Mouse (Mus musculus): ENCODE results near the gene Gpc6.
A peak's percentile ranks its signal among the peaks of the same experiment; 100 is the strongest.

Gene Gpc6

GRCm38 (mm10) chr14:116947939-116948591 lies 22.9 kb downstream of the Gpc6 start:
- DNase-seq (ENCODE audit: low spot score): no peak

GRCm38 (mm10) chr14:116957154-116957553 lies 32.0 kb downstream of the Gpc6 start:
- no peak for DNase-seq (ENCODE audit: low spot score)

DNA sequence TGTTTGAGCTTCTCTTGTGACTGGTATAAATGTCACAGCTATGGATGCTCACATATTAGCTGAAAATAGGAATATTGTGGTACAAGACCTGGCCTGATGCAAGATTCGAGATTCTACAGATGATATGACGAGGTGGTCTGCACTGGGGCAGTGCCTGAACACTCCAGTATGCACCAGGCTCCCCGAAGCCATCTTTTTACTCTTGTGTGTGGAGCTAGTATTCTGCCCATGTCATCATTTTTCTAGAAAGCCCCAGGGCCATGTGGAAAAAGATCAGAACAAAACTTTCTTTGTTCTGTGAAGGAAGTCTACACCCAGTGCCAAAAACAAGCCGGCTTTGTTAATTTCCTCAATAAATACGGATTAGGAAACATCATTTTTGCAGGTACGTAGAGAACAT lies 39.7 kb downstream of the Gpc6 start:
- DNase-seq (ENCODE audit: low spot score): no peak

DNA sequence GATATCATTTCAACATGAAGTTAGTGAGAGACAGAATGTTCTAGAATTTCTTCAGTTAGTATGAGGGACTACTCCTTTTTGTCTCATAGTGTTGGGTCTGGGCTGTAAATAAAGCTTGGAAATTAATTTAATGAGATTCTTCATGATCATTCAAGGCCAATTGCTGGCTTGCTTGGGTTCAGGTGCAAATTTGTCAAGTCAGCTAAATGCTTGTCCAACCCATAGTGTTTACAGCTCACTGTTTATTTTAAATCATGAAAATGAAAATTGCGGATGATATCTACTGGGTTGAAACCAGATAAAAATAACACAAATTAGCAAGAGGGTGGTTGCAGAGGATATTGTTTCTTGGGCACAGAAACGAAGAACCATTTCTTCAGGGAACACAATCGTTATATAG lies 49.6 kb downstream of the Gpc6 start:
- no peak for DNase-seq (ENCODE audit: low spot score)

DNA sequence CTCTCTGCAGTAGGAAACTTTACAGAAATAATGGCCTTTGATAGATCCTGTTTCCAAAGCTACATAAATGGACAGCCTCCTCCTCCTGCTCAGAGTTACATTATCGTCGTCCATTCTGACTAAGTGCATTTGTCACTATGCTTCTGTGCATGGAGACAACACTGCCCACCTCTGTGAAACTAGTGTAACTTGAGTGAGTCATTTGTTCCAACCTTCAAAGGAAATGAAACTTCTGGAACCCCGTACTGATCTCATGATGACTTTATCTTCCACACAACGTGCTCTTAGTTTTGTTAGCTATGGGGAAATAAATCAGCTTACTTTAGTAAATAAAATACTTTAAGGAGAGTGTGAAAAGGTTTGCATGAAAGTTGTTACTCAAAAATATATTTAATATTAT lies 50.1 kb downstream of the Gpc6 start:
- no peak for DNase-seq (ENCODE audit: low spot score)

DNA sequence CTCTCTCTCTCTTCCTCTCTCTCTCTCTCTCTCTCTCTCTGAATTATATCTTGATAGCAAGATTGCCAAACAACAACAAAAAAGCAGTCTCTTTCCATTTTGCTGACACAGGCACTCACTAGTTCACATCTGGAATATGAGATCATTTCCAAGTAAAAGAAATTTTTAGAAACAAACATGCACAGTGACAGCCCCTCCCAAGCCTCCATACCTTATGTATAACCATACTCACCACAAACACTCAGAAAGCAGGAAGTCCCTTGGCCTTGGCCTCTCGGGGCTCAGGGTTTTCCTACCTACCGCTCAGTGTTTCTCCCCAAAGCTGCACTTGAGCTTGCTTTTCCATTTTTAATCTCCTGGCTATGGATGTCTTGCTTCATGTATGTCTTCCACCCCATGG lies 52.1 kb downstream of the Gpc6 start:
- no peak for DNase-seq (ENCODE audit: low spot score)

GRCm38 (mm10) chr14:116979714-116980382 lies 54.7 kb downstream of the Gpc6 start:
- DNase-seq (ENCODE audit: low spot score): no peak

GRCm38 (mm10) chr14:116981711-116982110 lies 56.6 kb downstream of the Gpc6 start:
- no peak for DNase-seq (ENCODE audit: low spot score)

DNA sequence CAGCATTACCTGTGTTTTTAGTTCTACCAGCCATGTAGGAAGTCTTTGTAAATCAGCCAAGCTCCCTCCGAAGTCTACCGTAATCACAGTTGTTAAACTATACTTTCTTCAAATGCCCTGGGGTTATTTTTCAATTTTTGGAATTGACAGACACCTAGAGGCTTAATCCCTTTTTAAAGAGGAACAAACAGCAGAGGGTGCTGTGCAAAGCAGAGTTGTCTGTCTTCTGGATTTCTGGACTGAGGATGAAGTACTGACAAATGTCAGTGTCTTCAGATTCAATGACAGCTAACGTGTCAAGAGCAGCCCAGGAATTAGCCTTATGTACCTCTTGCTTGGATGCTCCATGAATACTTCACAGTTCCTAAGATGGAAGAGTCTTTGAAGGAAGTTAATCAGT lies 62.2 kb downstream of the Gpc6 start:
- DNase-seq (ENCODE audit: low spot score): no peak

GRCm38 (mm10) chr14:117000376-117000775 lies 75.3 kb downstream of the Gpc6 start:
- DNase-seq (ENCODE audit: low spot score): no peak

DNA sequence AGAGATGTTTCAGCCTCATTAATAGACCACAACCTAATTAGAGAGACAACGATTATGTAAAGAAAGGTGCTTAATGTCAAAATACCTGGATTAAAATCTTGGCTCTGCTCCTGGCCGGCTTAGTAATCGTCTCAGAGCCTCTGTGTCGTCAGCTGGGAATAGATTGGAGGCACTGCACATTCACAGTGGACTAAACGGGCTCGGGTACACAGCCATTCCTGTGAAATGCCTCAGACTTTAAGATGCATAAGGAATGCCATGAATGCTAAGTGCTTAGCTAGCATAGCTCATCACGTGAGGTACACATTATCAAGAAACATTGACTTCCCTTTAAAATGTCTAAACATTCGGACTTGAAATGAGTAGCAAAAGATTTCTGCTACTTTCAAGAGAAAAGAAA lies 77.2 kb downstream of the Gpc6 start:
- no peak for DNase-seq (ENCODE audit: low spot score)

DNA sequence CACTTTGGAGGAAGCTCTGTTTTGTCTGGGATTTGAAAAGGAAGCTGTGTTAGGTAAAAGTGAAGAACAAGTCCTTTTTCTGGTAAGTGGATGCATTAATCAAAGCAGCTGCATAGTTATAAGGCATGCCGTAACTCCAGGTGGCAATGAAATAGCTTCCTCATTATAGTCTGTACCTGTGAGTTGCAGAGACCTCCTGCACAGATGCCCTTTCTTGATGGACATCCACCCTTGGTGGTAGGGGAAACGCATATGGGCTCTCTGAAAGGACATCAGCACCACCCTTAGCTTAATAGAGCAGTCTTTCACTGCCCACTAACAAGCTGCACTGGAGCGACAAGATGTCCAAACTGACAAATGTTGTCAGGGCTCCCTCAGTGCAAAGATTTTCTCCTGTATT lies 83.7 kb downstream of the Gpc6 start:
- peak; percentile 9 for DNase-seq (ENCODE audit: low spot score)

GRCm38 (mm10) chr14:117012969-117013368 lies 87.9 kb downstream of the Gpc6 start:
- no peak for DNase-seq (ENCODE audit: low spot score)

DNA sequence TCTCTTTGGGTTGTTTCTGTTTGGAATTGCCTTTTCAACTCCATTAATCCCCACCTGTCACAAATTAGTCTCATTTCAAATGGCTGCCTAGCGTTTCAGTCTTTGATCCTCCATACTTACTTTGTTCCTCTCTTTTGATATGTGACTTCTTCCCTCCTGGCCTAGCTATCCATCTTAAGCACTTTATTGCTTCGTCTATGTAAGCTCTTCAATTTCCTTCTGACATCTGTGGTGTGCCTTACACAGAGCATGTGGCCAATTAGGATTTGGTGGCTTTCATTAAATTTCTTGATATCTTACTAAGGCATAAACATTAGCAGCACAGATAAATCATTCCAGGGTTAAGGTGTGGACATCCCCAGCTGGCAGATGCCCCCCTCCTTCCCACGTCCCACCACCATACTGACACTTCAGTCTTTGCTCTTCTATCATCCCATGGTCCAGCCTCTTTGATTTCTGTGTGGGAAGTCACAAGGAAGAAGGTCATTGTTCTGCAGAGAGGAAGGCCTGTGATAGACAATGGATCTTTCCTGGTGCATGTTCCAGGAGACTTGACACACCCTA lies 88.5 kb downstream of the Gpc6 start:
- peak; percentile 25 for DNase-seq (ENCODE audit: low spot score)

GRCm38 (mm10) chr14:117015333-117015922 lies 90.3 kb downstream of the Gpc6 start:
- DNase-seq (ENCODE audit: low spot score): peak; percentile 40

DNA sequence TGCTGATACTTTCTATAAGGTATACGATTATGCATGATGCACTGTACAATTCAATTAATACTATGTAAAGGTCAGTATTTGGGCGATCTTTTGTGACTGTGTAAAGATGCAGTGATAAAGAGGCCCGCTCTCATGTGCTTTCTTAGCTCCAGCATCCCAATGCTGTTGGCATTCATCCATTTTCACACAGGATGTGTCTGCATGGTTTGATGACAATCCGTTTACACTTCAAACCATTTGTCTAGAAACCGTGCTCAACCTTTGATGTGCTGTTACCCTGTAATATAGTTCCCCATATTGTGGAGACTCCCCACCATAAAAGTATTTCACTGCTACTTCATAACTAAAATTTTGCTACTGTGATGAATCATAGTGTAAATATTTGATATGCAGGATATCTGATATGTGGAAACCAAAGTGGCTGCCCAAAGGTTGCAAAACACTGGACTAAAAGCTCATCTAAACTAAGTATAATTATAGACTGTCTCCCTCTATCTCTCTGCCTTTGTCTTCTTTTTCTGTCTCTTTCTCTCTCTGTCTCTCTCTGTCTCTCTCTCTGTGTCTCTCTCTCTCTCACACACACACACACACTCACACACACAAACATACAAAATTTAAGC lies 97.2 kb downstream of the Gpc6 start:
- DNase-seq (ENCODE audit: low spot score): no peak

GRCm38 (mm10) chr14:117034146-117034545 lies 109.0 kb downstream of the Gpc6 start:
- no peak for DNase-seq (ENCODE audit: low spot score)

GRCm38 (mm10) chr14:117041017-117041416 lies 115.9 kb downstream of the Gpc6 start:
- no peak for DNase-seq (ENCODE audit: low spot score)

DNA sequence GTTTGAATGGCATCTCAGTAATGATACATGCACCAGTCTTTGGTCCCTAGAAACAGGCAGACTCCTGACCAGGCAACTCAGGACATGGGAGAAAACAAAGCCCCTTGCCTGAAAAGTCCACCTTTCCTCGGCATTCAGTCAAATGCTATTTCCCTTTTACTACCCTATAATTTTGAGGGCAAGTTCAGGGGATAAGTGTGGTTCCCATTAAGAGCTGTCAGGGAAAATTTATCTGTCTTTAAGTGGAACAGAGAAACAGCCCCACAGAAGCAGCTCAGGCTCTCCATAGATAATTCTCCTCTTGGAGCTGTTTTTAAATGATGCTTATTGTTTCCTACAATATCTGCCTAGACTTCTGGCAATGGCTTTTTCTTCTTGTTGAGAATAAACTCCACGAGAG lies 123.8 kb downstream of the Gpc6 start:
- DNase-seq (ENCODE audit: low spot score): peak; percentile 33

- DNase-seq (ENCODE audit: low spot score): no peak
These were observed 125.8 kb downstream of the Gpc6 start for GRCm38 (mm10) chr14:117050877-117051276.

DNA sequence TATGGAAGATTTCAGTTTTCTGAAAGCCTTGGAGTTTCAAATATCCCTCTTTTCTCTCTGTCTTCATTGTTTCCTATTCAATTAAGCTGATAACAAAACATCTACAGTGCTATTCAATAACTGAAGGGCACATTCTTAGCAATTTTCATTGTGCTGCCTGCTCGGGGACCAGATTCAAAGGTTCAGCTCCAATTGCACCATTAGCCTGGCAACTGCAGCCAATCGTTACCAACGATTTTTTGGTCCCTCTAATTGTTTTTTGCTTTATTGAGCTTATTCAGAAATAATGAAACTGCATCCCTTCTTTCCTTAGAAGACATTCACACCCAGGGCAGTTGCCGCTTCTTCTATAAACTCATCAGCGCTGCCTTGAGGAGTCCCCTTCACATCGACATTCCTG lies 128.2 kb downstream of the Gpc6 start:
- no peak for DNase-seq (ENCODE audit: low spot score)

DNA sequence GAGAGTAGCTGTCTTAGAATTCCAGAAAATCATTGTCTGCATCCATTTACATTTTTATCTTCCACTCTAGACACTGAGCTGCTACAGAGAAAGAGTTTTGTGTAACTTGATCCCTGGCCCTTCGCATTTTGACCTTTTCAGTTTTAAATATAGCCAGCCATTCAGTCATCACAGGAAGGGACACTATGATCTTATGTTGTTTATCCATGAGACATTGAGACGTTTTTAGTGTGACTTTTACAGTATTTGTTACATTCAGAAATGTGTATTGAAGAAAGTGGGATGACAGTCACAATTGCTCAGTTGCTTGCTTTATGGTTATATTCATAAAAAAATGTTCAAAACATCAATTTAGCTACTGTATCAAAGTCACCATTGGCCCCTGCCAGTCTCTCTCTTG lies 130.0 kb downstream of the Gpc6 start:
- no peak for DNase-seq (ENCODE audit: low spot score)

- DNase-seq (ENCODE audit: low spot score): no peak
These were observed 136.0 kb downstream of the Gpc6 start for GRCm38 (mm10) chr14:117061078-117061477.

Measured in embryo, embryonic 10.5 days (tissue).